Mouse (Mus musculus) megakaryocyte-erythroid progenitor cell, adult 5-6 weeks (primary cell): ENCODE data around the gene Erc2. TPM values are rescaled to one million over a fixed set of nuclear protein-coding genes. Genes with fewer than 3 reads are reported as not detected.

Experiments used
- ATAC-seq: replicated peaks from 2 replicates; pipeline ENCODE4 v1.8.0; 2016; ENCODE audit warnings: mild to moderate bottlenecking, inconsistent platforms; ENCODE audit not compliant: severe bottlenecking, poor library complexity, low FRiP score, low TSS enrichment
- total RNA-seq, 2 experiments: library from RNA; stranded (forward) in 1 of 2; stranded (reverse) in 1 of 2; fragments of 200-1000, 215-1000 nt in 1 of 2; fragments of >200 nt in 1 of 2; fragmentation: Nextera tagmentation in 1 of 2; gene quantifications; 2 replicates each; pipeline ENCODE4 v1.2.3; 2014 to 2017

Erc2 gene
- total RNA-seq, 2 experiments from 2014 or later = not detected

DNA sequence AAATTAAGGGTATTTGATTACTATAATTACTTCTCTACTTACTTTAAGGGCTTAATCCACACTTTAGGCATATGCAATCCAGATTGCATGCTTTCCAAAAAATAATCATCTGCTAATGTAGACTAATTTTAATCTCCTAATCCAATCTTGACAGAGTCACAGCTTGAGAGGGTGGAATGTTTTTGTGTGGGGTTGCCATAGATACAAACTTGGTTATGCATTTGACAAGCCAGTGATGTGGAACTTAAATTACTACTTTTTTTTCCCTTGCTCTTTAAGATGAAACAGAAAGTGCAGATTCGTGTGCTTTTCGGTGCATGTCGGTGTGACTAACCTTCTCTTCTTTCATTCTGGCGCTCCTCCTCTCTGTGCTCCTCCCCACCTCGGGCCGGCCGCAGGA lies 694.6 kb downstream of the Erc2 start:
- no peak for ATAC-seq

DNA sequence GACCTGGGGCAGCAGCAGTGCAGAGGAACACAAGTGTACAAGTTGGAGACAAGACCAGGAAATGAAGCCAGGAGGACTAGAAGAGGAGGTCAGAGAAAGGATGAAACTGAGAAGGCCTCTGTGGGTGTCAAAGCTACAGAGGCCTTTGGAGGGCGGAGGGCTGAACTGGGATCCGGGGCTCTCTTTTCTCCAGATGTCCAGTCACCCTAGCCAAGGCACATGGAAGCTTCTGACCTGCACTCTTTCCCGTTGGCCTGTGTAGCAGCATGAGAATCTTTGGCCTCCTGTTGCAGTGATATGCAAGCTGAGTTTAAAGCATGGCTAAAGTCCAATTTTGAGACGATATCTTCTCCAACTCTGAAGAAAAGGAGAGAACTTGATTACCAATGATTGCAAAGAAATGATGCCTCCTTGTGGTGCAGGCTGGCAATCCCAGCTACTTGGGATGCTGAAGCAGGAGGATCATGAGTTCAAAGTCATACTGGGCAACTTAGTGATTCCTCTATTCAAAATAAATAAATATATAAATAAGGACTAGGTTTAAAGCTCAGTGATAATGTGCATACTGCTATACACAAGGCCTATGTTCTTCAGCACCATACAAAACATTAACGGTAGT lies 699.8 kb downstream of the Erc2 start:
- ATAC-seq = no peak

DNA sequence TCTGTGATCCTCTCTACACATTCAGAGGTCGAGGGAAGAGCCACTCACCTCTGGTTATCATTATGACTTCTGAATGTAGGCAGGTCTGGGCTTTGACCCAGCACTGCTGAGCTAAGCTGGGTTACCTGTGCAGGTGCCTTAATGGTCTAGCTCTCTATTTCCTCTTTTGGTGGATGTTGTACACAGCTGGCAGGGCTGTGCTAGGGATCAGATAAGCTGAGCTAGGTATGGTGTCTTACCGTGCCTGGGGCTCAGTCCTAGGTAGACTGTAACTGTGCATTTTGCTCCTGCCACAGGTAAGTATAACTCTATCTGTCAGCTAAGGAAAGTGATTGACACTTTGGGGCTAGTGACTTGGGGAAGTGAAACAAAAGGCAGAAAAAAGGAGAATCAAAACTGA lies 701.0 kb downstream of the Erc2 start:
- no peak for ATAC-seq

DNA sequence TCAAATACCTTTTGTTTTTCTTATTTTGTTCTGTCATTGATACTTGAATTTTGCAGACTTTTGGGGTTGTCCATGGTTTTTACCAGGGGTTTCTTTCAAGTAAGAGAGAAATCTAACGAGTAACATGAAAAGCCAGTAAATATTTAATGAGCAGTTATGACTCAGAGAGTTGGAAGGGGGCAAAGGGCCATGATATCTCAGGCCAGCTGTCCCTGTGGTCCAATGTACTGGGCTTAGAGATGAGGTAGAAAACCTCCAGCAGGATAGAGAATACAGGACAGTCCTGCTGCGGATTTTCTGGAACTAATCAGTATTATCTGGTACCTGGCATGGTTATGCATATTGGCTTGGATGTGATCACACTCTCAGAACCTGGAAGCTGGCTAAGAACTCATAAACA lies 701.5 kb downstream of the Erc2 start:
- ATAC-seq = no peak

DNA sequence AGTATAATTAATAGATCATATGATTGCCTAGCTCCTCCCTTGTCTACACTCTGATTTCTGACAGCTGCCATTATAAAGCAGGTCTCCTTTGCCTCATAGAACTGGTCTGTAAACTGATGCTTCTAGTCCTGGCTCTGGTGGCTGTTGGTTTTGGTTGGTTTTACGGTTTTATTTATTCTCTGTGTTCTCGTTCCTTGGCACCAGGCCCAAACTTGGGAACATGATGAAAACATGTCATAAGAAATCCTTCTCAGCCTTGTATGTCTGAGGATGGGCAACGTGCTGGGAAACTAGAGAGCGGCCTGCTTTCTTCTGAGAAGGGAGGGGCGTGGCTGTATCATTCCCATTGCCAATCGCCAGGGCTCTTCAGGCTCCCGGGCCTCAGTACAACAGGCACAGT lies 704.2 kb downstream of the Erc2 start:
- no peak for ATAC-seq

DNA sequence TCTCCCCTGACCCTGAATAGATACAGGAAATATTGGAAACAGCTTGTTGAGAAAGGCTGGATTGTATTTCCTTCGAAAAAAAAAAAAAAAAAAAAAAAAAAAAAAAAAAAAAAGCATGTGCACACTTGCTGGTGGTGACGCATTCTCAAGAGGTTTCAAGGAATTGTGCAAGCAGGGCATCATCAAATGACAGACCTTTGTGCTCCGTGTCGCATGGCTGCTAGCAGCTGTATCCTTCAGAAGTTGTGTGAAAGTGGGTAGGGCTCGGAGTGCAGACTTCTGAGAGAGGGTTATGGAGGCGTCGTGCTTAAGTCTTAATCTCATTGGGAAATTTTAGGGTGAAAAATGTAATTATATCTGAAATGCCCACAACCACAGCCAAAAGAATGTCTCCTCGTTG lies 706.3 kb downstream of the Erc2 start:
- no peak for ATAC-seq

DNA sequence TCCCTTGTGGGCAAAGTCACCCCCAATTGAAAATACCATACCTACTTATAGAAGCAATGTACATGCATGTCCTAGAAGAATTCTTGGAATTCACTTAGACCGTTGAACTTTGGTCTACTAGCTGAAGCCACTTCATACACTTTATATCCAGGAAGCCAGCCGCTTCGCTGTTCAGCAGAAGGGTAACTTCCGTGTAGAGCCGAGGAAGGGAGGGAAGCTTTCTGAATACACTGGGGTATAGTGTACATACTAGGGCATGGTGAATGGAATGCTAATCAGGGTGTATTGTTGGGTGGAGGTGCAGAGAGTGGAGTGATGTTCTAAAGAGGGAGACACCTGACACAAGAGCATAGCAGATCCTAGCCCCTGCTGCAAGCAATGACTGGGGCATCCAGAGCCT lies 708.9 kb downstream of the Erc2 start:
- ATAC-seq = no peak

DNA sequence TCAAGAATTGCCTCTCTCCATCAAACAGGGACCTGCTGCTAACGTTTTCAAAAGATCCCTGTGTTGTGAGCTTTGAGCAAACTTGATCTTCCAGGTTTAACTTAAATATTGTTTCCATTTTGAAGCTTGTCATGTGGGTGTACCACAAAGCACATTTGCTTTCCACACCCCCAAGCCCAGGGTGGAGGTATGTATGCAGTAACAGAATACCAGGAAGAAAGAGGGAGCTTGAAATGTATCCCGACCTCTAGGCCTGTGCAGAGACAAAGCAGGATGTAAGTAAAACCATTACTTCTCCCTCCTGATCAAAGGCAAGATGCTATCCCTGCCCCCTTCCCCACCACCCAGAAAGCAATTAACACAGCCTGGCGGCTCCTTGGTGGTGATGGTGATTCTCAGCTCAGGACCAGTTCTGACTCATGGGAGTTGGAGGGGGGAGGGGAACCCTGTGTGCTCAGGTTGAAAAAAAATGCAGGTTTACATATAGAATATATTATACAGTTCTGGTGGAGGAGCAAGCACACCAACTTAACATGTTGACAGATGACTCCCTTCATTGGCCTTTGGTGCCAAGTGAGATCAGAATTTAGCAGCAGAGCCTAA lies 710.2 kb downstream of the Erc2 start:
- ATAC-seq = no peak

DNA sequence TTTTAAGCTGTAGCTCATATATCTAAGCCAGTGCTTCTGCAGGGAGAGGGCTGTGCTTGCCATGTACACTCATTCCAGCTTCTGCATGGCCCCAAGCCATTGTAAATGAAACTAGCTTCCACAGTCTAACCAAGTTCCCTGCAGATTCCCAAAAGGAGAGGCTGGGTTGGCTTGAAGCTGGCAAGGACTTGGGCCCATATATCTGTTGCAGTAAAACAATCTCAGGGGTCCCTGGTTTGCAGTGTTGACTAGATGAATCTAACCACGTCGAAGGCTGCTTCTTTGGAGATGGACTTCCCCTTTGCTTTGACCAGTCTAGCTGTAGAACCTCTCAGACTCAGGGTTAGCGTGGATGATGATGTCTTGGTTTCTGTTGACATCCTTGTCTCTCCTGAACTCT lies 716.9 kb downstream of the Erc2 start:
- no peak for ATAC-seq

DNA sequence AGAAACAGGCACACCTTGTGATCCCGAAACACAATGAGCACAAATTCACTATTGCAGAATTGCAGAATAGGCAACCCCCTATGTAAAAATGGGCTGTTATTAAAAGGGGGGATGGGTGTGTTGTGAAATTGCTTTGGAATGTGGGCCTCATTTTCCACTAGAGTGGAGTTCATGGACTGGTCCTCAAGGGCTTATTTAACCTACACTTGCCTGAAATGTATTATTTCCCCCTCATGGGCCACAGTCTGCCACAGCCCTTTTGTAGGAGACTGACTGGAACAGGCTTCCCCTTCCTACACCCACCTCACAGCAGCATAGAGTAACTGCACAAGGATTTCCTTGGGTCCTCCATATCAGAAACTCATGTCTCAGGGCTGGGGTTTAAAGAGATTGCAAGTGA lies 726.9 kb downstream of the Erc2 start:
- ATAC-seq = no peak

DNA sequence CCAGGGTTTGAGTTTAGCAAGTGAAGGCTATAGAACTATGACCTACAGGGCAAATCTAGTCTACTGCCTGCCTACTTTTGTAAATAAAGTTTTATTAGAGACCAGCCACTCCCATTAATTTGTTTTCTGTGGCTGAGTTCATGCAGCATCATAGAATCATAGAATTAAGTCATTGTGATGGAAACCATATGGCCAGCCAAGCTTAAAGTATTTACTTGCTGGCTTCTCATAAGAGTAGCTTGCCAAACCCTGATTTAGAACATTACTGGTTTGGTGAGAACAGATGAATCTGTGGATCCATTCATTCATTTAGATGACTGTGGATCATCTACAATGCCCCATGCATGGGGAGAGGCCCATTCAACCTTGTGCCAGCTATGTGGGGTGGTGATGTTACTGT lies 733.8 kb downstream of the Erc2 start:
- ATAC-seq = no peak

DNA sequence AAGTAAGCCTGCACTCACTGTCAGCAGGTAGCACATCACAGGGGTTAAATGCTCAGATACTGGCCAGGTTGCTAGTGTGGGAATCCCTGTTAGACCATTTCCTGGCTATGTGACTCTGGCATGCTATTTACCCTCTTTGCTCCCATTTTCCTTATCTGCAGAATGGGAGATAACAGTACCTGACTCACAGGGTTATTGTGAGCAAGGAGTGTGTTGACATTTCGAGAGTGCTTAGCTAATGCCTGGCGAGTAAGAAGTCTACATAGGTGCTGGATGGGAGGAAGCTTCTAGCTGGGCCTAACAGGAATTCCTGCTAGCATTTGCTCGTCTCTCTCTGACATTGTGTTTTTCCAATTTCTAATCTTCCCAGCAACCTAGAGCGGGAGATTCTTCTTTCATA lies 737.3 kb downstream of the Erc2 start:
- no peak for ATAC-seq

DNA sequence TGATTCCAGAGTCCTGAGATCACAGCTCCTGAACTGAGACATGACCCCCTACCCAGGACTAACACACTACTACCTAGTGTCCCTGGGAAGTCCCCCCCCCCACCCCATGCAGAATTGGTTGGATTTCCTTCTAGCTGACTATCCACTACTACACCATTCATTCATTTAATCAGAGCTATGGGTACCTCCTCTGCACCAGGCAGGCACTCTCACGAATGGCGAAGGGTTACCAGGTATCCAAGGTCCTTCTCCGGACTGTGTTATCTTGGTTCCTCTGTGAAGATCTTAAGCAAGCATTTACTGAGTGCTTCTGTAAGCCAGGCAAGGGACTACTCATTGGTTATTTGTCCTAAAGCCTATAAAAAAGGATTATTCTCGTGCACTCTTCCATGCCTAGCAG lies 737.8 kb downstream of the Erc2 start:
- ATAC-seq = no peak

DNA sequence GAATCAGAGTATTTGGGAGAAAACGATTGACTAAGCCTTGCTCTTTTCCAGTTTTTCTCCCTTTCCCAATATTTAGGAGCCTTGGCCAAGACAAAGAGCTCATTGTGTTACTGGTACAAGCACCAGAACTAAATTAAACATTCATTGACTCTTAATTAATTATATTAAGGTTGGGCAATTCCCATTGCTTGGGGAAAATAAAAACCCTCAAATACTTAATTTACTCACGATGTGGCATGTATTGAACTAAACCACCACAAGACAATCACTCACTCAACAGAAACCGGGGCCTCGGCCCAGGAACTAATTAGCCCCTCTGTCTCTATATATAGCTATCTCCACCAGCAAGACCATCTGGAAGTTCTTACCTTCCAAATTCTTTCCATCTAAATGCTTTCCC lies 740.1 kb downstream of the Erc2 start:
- ATAC-seq = no peak

DNA sequence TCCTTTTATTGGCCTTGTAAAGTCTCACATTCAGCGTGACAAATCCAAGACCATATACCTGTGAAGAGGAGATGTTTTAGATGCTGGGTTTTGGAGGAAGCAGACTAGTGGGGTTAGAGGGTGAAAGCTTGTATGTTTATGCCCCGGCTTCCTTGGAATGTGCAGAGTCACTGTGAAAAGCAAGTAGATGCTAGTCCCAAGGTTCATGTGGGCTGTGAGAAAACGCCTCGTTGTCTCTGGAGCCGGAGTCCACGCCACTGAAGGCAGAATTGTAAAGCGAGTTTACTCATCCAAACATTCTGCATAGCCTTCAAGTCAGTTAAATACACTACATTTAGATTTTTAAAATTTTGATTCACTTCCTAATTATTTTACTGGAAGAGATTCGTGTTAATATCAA lies 748.5 kb downstream of the Erc2 start:
- no peak for ATAC-seq

DNA sequence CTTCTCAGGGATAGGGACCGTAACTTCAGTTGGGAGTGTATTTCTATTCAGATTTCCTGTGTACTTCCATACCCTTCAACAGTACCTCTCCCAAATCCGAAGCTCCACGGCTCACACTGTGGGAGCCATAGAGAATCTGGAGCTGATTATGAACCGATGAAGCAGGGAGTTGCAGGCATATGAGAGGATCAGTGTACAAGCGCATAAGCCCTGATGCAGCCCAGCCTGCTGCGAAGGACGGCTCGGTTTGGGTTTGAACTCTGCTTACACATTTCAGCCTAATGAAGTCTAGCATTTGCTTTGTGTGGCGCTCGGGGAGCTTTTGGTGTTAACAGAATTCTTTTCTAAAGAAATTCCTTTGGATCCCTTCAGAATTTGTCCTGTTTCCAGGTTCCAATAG lies 749.4 kb downstream of the Erc2 start:
- ATAC-seq = no peak

DNA sequence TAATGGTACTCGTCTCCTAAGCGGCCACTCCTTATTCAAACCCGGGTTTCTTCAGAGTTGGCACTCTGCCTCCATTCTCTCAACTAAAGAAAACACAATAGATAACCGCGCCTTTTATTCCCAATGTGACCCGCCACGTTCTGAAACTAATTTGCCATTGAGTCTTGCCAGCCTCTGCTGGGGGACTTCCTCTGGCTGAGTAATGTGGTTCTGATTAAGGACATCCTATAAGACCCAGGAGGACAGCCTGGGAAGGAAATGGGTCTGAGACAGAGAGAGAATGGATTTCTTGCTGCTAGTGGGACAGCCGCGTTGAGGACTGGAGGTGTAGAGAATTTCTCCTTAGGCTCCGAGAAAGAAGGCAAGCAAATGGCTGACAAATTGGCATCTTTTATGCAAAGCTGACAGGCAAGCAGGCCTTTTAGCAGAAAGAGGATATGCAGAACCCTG lies 753.4 kb downstream of the Erc2 start:
- ATAC-seq = no peak

DNA sequence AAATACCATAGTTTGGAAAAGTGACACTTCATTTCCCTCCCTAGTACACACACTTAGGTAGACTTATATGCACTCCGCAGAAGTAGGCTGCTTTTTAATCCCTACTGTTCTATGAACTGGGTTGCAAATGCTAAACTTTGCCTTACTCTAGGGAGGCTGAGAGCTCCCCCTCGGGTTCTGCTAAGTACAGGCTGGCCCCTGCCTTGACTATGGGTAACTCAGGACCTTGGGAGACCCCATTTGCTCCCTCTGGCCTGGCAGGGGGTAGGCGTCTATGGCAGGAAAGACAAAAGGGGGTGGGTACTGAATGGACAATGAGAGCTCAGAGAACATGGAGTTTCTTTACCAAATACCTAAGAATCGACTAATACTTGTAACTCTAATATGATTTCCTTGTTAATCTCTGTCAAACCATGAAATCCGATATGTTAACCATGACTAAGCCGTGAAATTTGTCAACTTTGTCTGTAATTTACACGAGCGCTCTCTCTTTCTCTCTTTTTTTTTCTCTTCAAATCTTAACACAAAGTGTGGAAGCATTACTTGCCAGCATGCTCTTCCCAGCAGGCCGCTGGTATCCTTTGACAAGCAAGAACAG lies 754.1 kb downstream of the Erc2 start:
- ATAC-seq = no peak

DNA sequence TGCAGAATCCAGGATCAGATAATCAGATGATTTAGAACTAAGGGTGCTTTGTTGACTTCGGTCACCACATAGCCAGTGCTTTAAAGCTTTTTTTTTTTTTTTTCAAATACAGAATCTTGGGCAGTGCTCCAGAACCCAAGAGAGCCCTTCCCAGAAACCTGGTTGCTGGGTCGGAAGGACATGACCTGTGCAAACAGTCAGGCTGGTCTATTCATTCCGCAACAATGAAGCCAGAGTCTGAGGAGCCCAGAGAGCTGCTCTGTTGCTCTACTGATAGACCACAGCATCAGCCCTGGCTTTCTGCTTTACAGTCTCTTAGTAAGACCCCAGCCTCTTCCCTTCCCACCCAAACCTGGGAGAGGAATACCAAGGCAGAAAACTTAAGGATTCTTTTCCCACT lies 755.3 kb downstream of the Erc2 start:
- ATAC-seq = no peak

DNA sequence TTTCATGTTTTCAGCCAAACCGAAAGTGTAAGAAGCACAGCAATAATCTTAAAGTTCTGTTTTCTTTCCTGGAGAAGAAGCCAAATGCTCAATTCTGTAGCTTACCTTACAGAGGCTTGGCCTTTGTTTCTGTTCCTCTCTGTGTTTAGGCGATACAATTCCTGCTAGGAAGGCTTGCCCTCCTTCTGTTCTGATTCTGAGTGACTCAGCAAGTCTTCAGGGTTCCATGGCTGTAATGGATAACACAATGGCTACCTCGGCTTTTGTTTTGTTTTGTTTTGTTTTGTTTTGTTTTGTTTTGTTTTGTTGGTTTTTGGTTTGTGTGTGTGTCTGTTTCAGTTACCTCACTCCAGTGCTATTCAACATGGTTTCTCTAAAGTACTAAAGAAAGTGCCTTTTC lies 757.9 kb downstream of the Erc2 start:
- ATAC-seq = no peak

DNA sequence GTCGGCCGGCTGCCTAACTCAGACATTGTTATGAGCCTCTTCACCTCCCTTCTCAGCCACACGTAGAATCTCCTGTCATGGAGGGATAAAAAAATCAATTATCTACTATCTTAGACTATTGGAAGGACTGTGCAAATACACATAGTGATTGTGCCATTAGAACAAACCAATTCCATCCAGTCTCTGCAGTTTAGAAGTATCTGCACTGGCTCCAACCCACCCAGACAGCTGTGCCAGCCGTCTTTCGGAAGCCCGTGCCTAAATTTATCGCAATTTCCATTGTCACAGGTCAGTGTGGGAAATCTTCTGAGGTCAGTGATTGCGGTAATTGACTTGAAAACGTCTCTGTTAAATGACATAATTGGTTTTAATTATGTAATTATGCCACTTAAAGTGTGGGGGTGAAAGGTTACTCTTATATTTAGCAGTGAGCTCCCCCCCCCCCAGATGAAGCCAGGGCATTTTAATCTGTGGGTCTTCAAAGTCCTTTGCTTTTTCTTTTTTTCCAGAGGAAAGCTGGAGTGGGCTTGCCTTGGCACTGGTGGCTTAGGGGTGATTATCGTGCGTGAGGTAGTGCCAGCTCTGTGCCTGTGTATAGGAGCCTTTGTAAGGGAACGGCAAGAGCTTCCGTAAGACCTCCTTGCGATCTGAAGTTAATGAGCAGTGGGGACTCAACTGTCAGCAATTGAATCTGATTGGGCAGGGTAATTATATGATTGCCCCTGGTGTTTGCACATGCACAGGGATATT lies 759.7 kb downstream of the Erc2 start:
- ATAC-seq = no peak
